Mouse (Mus musculus) intestine, postnatal 0 days (tissue): ENCODE measurements around the gene Polr2c. TPM values are rescaled to one million over a fixed set of nuclear protein-coding genes. Genes with fewer than 3 reads are reported as not detected.
A peak's percentile ranks its signal among the peaks of the same experiment; 100 is the strongest.

Experiments
- ATAC-seq: fragments of 200-750 bp; cut with Nextera tagmentation; 2 replicates; pipeline ENCODE4 v1.8.0; 2017; ENCODE audit warnings: mild to moderate bottlenecking, moderate TSS enrichment, moderate library complexity
- H3K27ac ChIP-seq: fragments of 300-500 bp; sonication (generic); 2 replicates; pipeline ENCODE4 v1.5.1; 2014; ENCODE audit warnings: mild to moderate bottlenecking, low read depth, low read length, moderate library complexity
- H3K27me3 ChIP-seq: fragments of 300-500 bp; sonication (generic); replicated peaks from 2 replicates; pipeline ENCODE4 v1.6.1; 2014; ENCODE audit warnings: low read length, mixed read lengths; ENCODE audit not compliant: control insufficient read depth, insufficient read depth
- H3K36me3 ChIP-seq: fragments of 300-500 bp; sonication (generic); 2 replicates; pipeline ENCODE4 v1.6.1; 2014; ENCODE audit warnings: mild to moderate bottlenecking, moderate library complexity; ENCODE audit not compliant: control insufficient read depth, insufficient read depth
- H3K4me1 ChIP-seq: fragments of 300-500 bp; sonication (generic); replicated peaks from 2 replicates; pipeline ENCODE4 v1.6.1; 2014; ENCODE audit warnings: antibody characterized with exemption, low read length, mixed read lengths; ENCODE audit not compliant: control insufficient read depth, insufficient read depth
- H3K4me2 ChIP-seq: fragments of 300-500 bp; sonication (generic); replicated peaks from 2 replicates; pipeline ENCODE4 v1.6.1; 2014; ENCODE audit warnings: low read depth, mild to moderate bottlenecking, moderate library complexity
- H3K4me3 ChIP-seq: fragments of 300-500 bp; sonication (generic); 2 replicates; pipeline ENCODE4 v1.5.1; 2014; ENCODE audit warnings: low read depth, low read length
- H3K9ac ChIP-seq: fragments of 300-500 bp; sonication (generic); 2 replicates; pipeline ENCODE4 v1.6.1; 2014; ENCODE audit warnings: mild to moderate bottlenecking, low read depth, low read length
- H3K9me3 ChIP-seq: fragments of 300-500 bp; sonication (generic); 2 replicates; pipeline ENCODE4 v1.6.1; 2016; ENCODE audit warnings: mixed run types; ENCODE audit not compliant: control insufficient read depth
- CTCF ChIP-seq: sonication (generic); IDR thresholded peaks from 2 replicates; pipeline ENCODE4 v1.5.1; 2016; ENCODE audit warnings: low read depth, mild to moderate bottlenecking, control low read depth, antibody characterized with exemption, moderate library complexity
- WGBS: fragments of 180-500 bp; shearing (Covaris S2); extraction: QIAGEN DNeasy Blood & Tissue Kit; methylation state at CpG from one replicate; pipeline ENCODE4 v1.1.7; 2014; 5-methylcytosine and 5-hydroxymethylcytosine counted together
- polyA plus RNA-seq: library from polyadenylated mRNA; unstranded; fragments of >200 nt; fragmentation: Nextera tagmentation; extraction: Ambion mirVana; gene quantifications from 2 replicates; pipeline ENCODE4 v1.2.1, GENCODE M21; 2015

The Polr2c gene
- polyA plus RNA-seq, 1 experiment from 2014 or later: 70.4 TPM

DNA sequence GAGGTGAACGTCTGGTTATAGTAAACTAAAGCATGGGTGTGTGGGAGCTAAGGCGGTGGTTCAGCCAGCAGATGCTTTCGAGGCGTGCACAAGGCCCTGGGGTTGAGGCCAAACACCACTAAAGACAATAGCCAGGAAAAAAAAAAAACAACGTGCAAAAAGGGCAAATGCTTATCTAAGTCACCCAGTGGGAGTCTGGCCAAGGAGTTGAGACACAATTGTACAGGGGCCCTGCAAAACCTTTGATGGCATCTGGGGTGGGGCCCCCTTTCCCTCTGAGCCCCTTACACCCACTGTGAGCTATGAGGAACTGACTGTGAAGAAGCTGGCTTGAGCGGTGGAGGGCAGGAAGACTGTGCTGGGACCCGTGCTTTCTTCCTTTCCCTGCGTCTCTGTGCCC lies 65.4 kb downstream of the Polr2c start:
- H3K9ac ChIP-seq: no peak overlapping the region
- peak; percentile 39 for ATAC-seq
- H3K36me3 ChIP-seq: no peaks in the 10 kb centered on the region
- H3K27me3 ChIP-seq: no peaks in the 10 kb centered on the region
- TF ChIP-seq CTCF: no peak
- no peak overlapping the region for H3K4me3 ChIP-seq
- WGBS: 17% methylated on average over 8 of the region's 8 CpGs
- no peak overlapping the region for H3K27ac ChIP-seq
- no peaks in the 10 kb centered on the region for H3K4me1 ChIP-seq
- 0 out of 2 replicates have a peak overlapping the region, but pooled peaks have one; percentile 9 for H3K4me2 ChIP-seq
- no peaks in the 10 kb centered on the region for H3K9me3 ChIP-seq

Other genes with a start within 250 kb of the Polr2c start
- 78.3 and 79.0 TPM in 2 replicates for gene Arl2bp, start 190.8 kb upstream of the Polr2c start, polyA plus RNA-seq
- 25.3 and 26.3 TPM in 2 replicates for gene Pllp, start 161.2 kb upstream of the Polr2c start, polyA plus RNA-seq
- gene Ccl22, start 111.9 kb upstream of the Polr2c start, polyA plus RNA-seq: 0.05 TPM in 1 of 2 replicates, not detected in the other
- gene Cx3cl1, start 85.4 kb upstream of the Polr2c start, polyA plus RNA-seq: 91.8 and 95.5 TPM in 2 replicates
- gene Ccl17, start 47.0 kb upstream of the Polr2c start, polyA plus RNA-seq: 1.2 and 1.3 TPM in 2 replicates
- gene Coq9, start 19.1 kb upstream of the Polr2c start, polyA plus RNA-seq: 79.4 and 80.7 TPM in 2 replicates
- 88.1 and 95.1 TPM in 2 replicates for gene Ciapin1, start 19.1 kb upstream of the Polr2c start, polyA plus RNA-seq
- 51.0 and 52.1 TPM in 2 replicates for gene Dok4, start 18.9 kb downstream of the Polr2c start, polyA plus RNA-seq
- 7.2 and 7.7 TPM in 2 replicates for gene Ccdc102a, start 60.6 kb downstream of the Polr2c start, polyA plus RNA-seq
- 1.3 and 1.5 TPM in 2 replicates for gene Adgrg5, start 66.2 kb downstream of the Polr2c start, polyA plus RNA-seq
- 22.3 and 22.7 TPM in 2 replicates for gene Adgrg1, start 117.3 kb downstream of the Polr2c start, polyA plus RNA-seq
- gene Adgrg3, start 160.2 kb downstream of the Polr2c start, polyA plus RNA-seq: 4.2 and 4.7 TPM in 2 replicates
- gene Drc7, start 197.7 kb downstream of the Polr2c start, polyA plus RNA-seq: not detected in 2 replicates
- gene Katnb1, start 223.7 kb downstream of the Polr2c start, polyA plus RNA-seq: 12.7 and 14.2 TPM in 2 replicates